Comparison of ENCODE assay signal across 8 mouse cellular contexts in genomic region chr15:12321788-12322621, GRCm38 (mm10). TPM values are rescaled to one million over a fixed set of nuclear protein-coding genes. Genes with fewer than 3 reads are reported as not detected.
DNase-seq lines count a peak whose midpoint lies in the region; ATAC-seq and TF ChIP-seq lines count a peak whose summit lies in the region.

Gene 1810049J17Rik, minus strand, starts transcription at chr15:12321899.

- no peak for TF ChIP-seq EP300 in heart, postnatal 0 days (IDR thresholded peaks at IDR 0.05; ENCODE audit: low read depth)

- peaks cover 22% of the 10 kb centered on the region for H3K36me3 ChIP-seq in E14TG2a.4 (ENCODE audit: insufficient read depth, low read length)
- H3K36me3 ChIP-seq in heart, postnatal 0 days (replicated peaks; ENCODE audit: control insufficient read depth, insufficient read depth, low read length), result peaks cover 3% of the 10 kb centered on the region; the same call in 1 of the 2 replicates

- TF ChIP-seq CTCF in E14TG2a.4 (conservative IDR thresholded peaks at IDR 0.05; ENCODE audit: low read length), result no peak
- no peak for TF ChIP-seq CTCF in heart, postnatal 0 days (IDR thresholded peaks at IDR 0.05; ENCODE audit: low read depth)

- WGBS in heart, postnatal 0 days, result under 1% methylated on average over 60 of the region's 70 CpGs

- peak within 1 kb of the TSS; percentile 76 for H3K4me2 ChIP-seq in heart, postnatal 0 days (ENCODE audit: low read depth, low read length)

- peak; percentile 32 for ATAC-seq in erythroblast, adult 5-6 weeks (replicated peaks; ENCODE audit: low FRiP score, poor library complexity, severe bottlenecking)
- ATAC-seq in heart, postnatal 0 days (ENCODE audit: insufficient read depth, low read depth), result peak; percentile 47

- H3K27ac ChIP-seq in heart, postnatal 0 days (ENCODE audit: low read depth), result peak within 1 kb of the TSS; percentile 94

- peaks cover 43% of the 10 kb centered on the region for H3K4me1 ChIP-seq in E14TG2a.4 (replicated peaks; ENCODE audit: low read depth, low read length)
- H3K4me1 ChIP-seq in heart, postnatal 0 days (ENCODE audit: control insufficient read depth, insufficient read depth), result peaks cover 22% of the 10 kb centered on the region; the same call in 1 of the 2 replicates

- H3K9me3 ChIP-seq in E14TG2a.4 (ENCODE audit: low read length), result no peaks in the 10 kb centered on the region
- no peaks in the 10 kb centered on the region for H3K9me3 ChIP-seq in heart, postnatal 0 days (replicated peaks; ENCODE audit: control insufficient read depth, low read length)

- H3K4me3 ChIP-seq in E14TG2a.4 (replicated peaks; ENCODE audit: low read length), result peak within 1 kb of the TSS; percentile 99
- peak within 1 kb of the TSS; percentile 90 for H3K4me3 ChIP-seq in heart, postnatal 0 days (ENCODE audit: low read depth, low read length)

- peak within 1 kb of the TSS; percentile 97 for H3K9ac ChIP-seq in heart, postnatal 0 days (replicated peaks; ENCODE audit: low read depth, low read length)

- peak; percentile 80 for DNase-seq in adrenal gland, adult 2 months
- no peak for DNase-seq in heart, postnatal 0 days (ENCODE audit: low spot score)
- peak; percentile 20 to 70 for DNase-seq in kidney, postnatal 25 days
- DNase-seq in lung, postnatal 10 days, result peak; percentile 48
- DNase-seq in retina, embryonic 14.5 days (ENCODE audit: low spot score), result peak; percentile 50
- DNase-seq in urinary bladder, postnatal 10 days (ENCODE audit: low spot score), result peak; percentile 15

- peaks cover 13% of the 10 kb centered on the region for H3K27me3 ChIP-seq in E14TG2a.4 (ENCODE audit: insufficient read depth, low read length)
- H3K27me3 ChIP-seq in heart, postnatal 0 days (ENCODE audit: control insufficient read depth, insufficient read depth, low read length), result no peaks in the 10 kb centered on the region

RNA-seq across cellular contexts. Expression of gene 1810049J17Rik, which starts in this region (rescaled TPM):
- total RNA-seq in adrenal gland, adult 2 months (2021), result 1 to 10 TPM in 1 of 2 experiments, under 1 TPM in 1; 0.73 to 2.2 TPM
- 0.75 and 1.8 TPM in 2 replicates for polyA plus RNA-seq in adrenal gland, adult 2 months (2012; rRNA removed)
- total RNA-seq in erythroblast, adult 5-6 weeks (2015; ENCODE audit: low replicate concordance), result not detected in 2 replicates
- not detected in 2 replicates for total RNA-seq in erythroblast, adult 5-6 weeks (2017; ENCODE audit: low replicate concordance)
- total RNA-seq in heart, postnatal 0 days (2014; rRNA removed; ENCODE audit: low replicate concordance), result not detected in 2 replicates
- 0.44 and 1.1 TPM in 2 replicates for polyA plus RNA-seq in heart, postnatal 0 days (2015; fragmentation: Nextera tagmentation; extraction: Ambion mirVana)

Comparison
In these comparisons a context has a peak if more than half of its experiments do, and no peak if none do; other contexts are left out.
1. Peak in ATAC-seq in erythroblast, adult 5-6 weeks; RNA of the gene not detected or under 1 TPM.